Mouse (Mus musculus) liver, embryonic 13.5 days (tissue): ENCODE results near the gene Tnrc18. TPM values are rescaled to one million over a fixed set of nuclear protein-coding genes. Genes with fewer than 3 reads are reported as not detected.

ENCODE experiments used
- ATAC-seq: fragments of 200-750 bp; cut with Nextera tagmentation; 2 replicates; pipeline ENCODE4 v1.8.0; 2017; ENCODE audit warnings: low read depth, mild to moderate bottlenecking, moderate number of reproducible peaks, moderate library complexity
- DNase-seq: peaks from one replicate; pipeline ENCODE4 v3.0.0; 2022
- H3K27ac ChIP-seq: fragments of 300-500 bp; sonication (generic); 2 replicates; pipeline ENCODE4 v1.5.1; 2015; ENCODE audit warnings: moderate library complexity, mild to moderate bottlenecking, inconsistent platforms
- H3K27me3 ChIP-seq: fragments of 300-500 bp; sonication (generic); 2 replicates; pipeline ENCODE4 v1.6.1; 2015; ENCODE audit warnings: mild to moderate bottlenecking, inconsistent platforms
- H3K36me3 ChIP-seq: fragments of 300-500 bp; sonication (generic); 2 replicates; pipeline ENCODE4 v1.6.1; 2015; ENCODE audit warnings: mild to moderate bottlenecking, inconsistent platforms
- H3K4me1 ChIP-seq: fragments of 300-500 bp; sonication (generic); replicated peaks from 2 replicates; pipeline ENCODE4 v1.6.1; 2015; ENCODE audit warnings: inconsistent platforms
- H3K4me2 ChIP-seq: fragments of 300-500 bp; sonication (generic); 2 replicates; pipeline ENCODE4 v1.6.1; 2015; ENCODE audit warnings: inconsistent platforms, mild to moderate bottlenecking, moderate library complexity
- H3K4me3 ChIP-seq: fragments of 300-500 bp; sonication (generic); replicated peaks from 2 replicates; pipeline ENCODE4 v1.5.1; 2015; ENCODE audit warnings: mild to moderate bottlenecking, inconsistent platforms
- H3K9ac ChIP-seq: fragments of 300-500 bp; sonication (generic); 2 replicates; pipeline ENCODE4 v1.6.1; 2015; ENCODE audit warnings: mild to moderate bottlenecking, inconsistent platforms
- H3K9me3 ChIP-seq: fragments of 300-500 bp; sonication (generic); replicated peaks from 2 replicates; pipeline ENCODE4 v1.6.1; 2016; ENCODE audit warnings: inconsistent platforms
- WGBS: fragments of 180-500 bp; shearing (Covaris S2); methylation state at CpG from one replicate; pipeline ENCODE4 v1.1.7; 2015; ENCODE audit not compliant: insufficient replicate concordance; 5-methylcytosine and 5-hydroxymethylcytosine counted together
- polyA plus RNA-seq: library from polyadenylated mRNA; unstranded; fragments of >200 nt; fragmentation: Nextera tagmentation; extraction: Ambion mirVana; gene quantifications from 2 replicates; pipeline ENCODE4 v1.2.1, GENCODE M21; 2015

Tnrc18 gene
- polyA plus RNA-seq, 1 experiment from 2014 or later: 2.4 TPM

DNA sequence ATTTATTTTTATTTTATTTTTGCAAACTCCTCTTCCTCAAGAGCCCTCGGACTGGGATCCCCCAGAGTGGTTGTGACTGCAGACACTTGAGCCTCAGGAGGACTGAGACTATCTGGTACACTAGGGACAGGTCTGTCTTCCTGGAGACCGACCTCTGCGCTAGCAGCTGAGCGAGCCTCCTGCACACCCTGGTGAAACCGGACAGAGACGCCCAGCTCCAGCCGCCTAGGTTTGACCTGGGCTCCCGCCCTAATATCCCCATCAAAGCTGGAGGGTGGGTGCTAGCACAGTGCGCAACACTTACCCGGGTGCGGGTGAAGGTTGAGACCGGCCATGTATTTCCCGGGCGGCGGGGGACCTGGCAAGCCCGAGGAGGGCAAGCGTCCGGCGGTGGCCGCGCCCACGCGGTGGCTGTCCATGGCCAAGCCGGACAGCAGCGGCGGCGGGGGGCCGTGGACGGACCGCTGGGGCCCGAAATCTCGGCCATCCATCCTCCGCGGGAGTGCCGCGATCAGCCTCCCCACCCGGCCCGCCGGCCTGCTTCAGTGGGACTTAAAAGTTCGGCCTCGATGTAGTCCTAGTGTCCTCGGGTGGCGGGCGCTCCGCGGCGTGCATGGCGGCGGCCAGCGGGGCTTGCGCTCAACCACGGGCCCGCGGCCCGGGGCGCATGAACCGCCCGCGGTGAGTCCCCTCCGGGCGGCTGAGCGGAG is 2.6 kb downstream of the Tnrc18 start:
- Histone ChIP-seq H3K27ac (peak overlapping the region; percentile 91), H3K4me2 (peak overlapping the region; percentile 68), H3K4me3 (peak overlapping the region; percentile 64), H3K27me3 (peaks cover 100% of the 10 kb centered on the region), H3K4me1 (peaks cover 64% of the 10 kb centered on the region), H3K9ac (peak overlapping the region; percentile 77), H3K9me3 (no peaks in the 10 kb centered on the region), H3K36me3 (no peaks in the 10 kb centered on the region)
- DNase-seq (no peak), ATAC-seq (peak; percentile 14; the same call in 1 of the 2 replicates)
- under 1% methylated on average over 50 of the region's 62 CpGs for WGBS

GRCm38 (mm10) chr5:142814161-142814651 is 3.3 kb downstream of the Tnrc18 start:
- Histone ChIP-seq H3K9ac (peak overlapping the region; percentile 77), H3K27me3 (peaks cover 100% of the 10 kb centered on the region), H3K4me3 (peak overlapping the region; percentile 64), H3K36me3 (no peaks in the 10 kb centered on the region), H3K4me1 (peaks cover 64% of the 10 kb centered on the region), H3K9me3 (no peaks in the 10 kb centered on the region), H3K27ac (no peak overlapping the region; the same call in 1 of the 2 replicates), H3K4me2 (peak overlapping the region; percentile 68)
- WGBS: under 1% methylated on average over 22 of the region's 22 CpGs
- no peak for DNase-seq
- ATAC-seq: no peak

DNA sequence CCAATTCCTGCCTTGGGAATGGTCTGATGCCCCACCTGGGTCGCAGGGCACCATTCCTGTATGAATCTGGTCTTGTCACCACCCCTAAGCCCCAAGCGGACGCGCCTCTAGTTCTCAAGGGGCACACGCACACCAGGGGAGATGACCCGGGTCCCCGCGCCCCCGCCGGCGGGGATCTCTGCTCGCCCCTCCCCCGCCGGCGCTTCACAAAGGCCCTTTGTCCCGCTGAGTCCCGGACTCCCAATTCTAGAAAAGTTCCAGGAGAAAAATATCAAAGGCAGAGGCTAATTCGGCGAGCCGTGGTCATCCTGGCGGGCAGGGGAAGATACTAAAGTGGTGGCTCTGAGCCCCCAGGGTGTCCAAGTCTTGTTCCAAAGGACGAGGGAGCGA is 3.7 kb downstream of the Tnrc18 start:
- Histone ChIP-seq H3K4me1 (peaks cover 63% of the 10 kb centered on the region), H3K36me3 (no peaks in the 10 kb centered on the region), H3K9ac (peak overlapping the region; percentile 77), H3K27me3 (peaks cover 98% of the 10 kb centered on the region), H3K4me2 (peak overlapping the region; percentile 68), H3K4me3 (peak overlapping the region; percentile 64), H3K9me3 (no peaks in the 10 kb centered on the region), H3K27ac (no peak overlapping the region)
- ATAC-seq (no peak), DNase-seq (no peak)
- WGBS: 7% methylated on average over 23 of the region's 23 CpGs

- peak overlapping the region; percentile 68 for H3K4me2 ChIP-seq
- H3K36me3 ChIP-seq: no peaks in the 10 kb centered on the region
- H3K27me3 ChIP-seq: peaks cover 92% of the 10 kb centered on the region
- peak overlapping the region; percentile 64 for H3K4me3 ChIP-seq
- peaks cover 59% of the 10 kb centered on the region for H3K4me1 ChIP-seq
- no peaks in the 10 kb centered on the region for H3K9me3 ChIP-seq
- peak overlapping the region; percentile 77 for H3K9ac ChIP-seq
- 23% methylated on average over 18 of the region's 18 CpGs for WGBS
- DNase-seq (no peak), ATAC-seq (no peak)
- H3K27ac ChIP-seq: no peak overlapping the region
Measured at GRCm38 (mm10) chr5:142812976-142813721, 4.3 kb downstream of the Tnrc18 start.

GRCm38 (mm10) chr5:142812621-142812975 is 4.9 kb downstream of the Tnrc18 start:
- Histone ChIP-seq H3K9me3 (no peaks in the 10 kb centered on the region), H3K27ac (no peak overlapping the region), H3K36me3 (no peaks in the 10 kb centered on the region), H3K4me3 (0 out of 2 replicates have a peak overlapping the region, but pooled peaks have one; percentile 64), H3K27me3 (peaks cover 87% of the 10 kb centered on the region), H3K4me2 (peak overlapping the region; percentile 68), H3K4me1 (peaks cover 54% of the 10 kb centered on the region), H3K9ac (peak overlapping the region; percentile 77; the same call in 1 of the 2 replicates)
- no peak for ATAC-seq
- WGBS: 44% methylated on average over 8 of the region's 8 CpGs
- DNase-seq: no peak

- Histone ChIP-seq H3K4me1 (peaks cover 49% of the 10 kb centered on the region), H3K27me3 (peaks cover 80% of the 10 kb centered on the region), H3K27ac (no peak overlapping the region), H3K9me3 (no peaks in the 10 kb centered on the region), H3K4me2 (peak overlapping the region; percentile 14; the same call in 1 of the 2 replicates), H3K4me3 (no peak overlapping the region), H3K9ac (no peak overlapping the region), H3K36me3 (no peaks in the 10 kb centered on the region)
- DNase-seq (no peak), ATAC-seq (no peak)
- WGBS: 56% methylated on average over 8 of the region's 8 CpGs
Measured at GRCm38 (mm10) chr5:142811870-142812443, 5.5 kb downstream of the Tnrc18 start.

GRCm38 (mm10) chr5:142810710-142811599 is 6.5 kb downstream of the Tnrc18 start:
- WGBS: 62% methylated on average over 20 of the region's 20 CpGs
- H3K36me3 ChIP-seq: no peaks in the 10 kb centered on the region
- H3K9ac ChIP-seq: no peak overlapping the region
- H3K27ac ChIP-seq: peak overlapping the region; percentile 27
- H3K4me2 ChIP-seq: peak overlapping the region; percentile 14; the same call in 1 of the 2 replicates
- no peaks in the 10 kb centered on the region for H3K9me3 ChIP-seq
- no peak overlapping the region for H3K4me3 ChIP-seq
- H3K27me3 ChIP-seq: peaks cover 70% of the 10 kb centered on the region
- ATAC-seq (0 out of 2 replicates have a peak, but pooled peaks have one; percentile 20), DNase-seq (no peak)
- peaks cover 46% of the 10 kb centered on the region for H3K4me1 ChIP-seq

DNA sequence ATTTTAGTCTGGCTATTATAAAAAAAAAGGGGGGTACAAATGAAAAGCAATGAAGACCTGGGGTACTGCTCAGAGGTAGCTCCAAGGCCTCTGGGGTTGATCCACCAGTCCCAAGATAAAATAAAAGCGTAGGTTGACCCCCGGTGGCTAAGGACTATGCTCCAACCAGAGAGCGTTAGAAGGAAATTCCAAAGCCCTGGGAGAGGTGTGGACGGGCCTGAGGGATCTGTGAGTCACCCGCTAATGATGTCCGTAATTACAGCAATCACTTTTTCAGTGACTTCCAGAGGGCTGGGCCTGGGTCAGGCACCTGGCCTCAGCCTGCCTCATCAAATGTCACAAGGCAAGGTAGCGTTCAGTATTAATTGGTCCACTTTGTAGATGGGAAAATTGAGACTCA is 9.8 kb downstream of the Tnrc18 start:
- Histone ChIP-seq H3K27me3 (peaks cover 37% of the 10 kb centered on the region), H3K36me3 (no peaks in the 10 kb centered on the region), H3K4me2 (no peak overlapping the region), H3K4me3 (no peak overlapping the region), H3K27ac (no peak overlapping the region), H3K9ac (no peak overlapping the region), H3K4me1 (peaks cover 42% of the 10 kb centered on the region), H3K9me3 (no peaks in the 10 kb centered on the region)
- ATAC-seq (no peak), DNase-seq (no peak)
- 81% methylated on average over 7 of the region's 7 CpGs for WGBS

GRCm38 (mm10) chr5:142803746-142804145 is 13.7 kb downstream of the Tnrc18 start:
- H3K27ac ChIP-seq: peak overlapping the region; percentile 94
- no peaks in the 10 kb centered on the region for H3K36me3 ChIP-seq
- peaks cover 59% of the 10 kb centered on the region for H3K4me1 ChIP-seq
- no peak overlapping the region for H3K4me2 ChIP-seq
- no peak overlapping the region for H3K9ac ChIP-seq
- H3K4me3 ChIP-seq: no peak overlapping the region
- no peaks in the 10 kb centered on the region for H3K9me3 ChIP-seq
- ATAC-seq: no peak
- H3K27me3 ChIP-seq: no peaks in the 10 kb centered on the region
- WGBS: 78% methylated on average over 1 of the region's 1 CpGs
- DNase-seq: no peak

GRCm38 (mm10) chr5:142802884-142803283 is 14.6 kb downstream of the Tnrc18 start:
- peak overlapping the region; percentile 66 for H3K4me2 ChIP-seq
- H3K4me1 ChIP-seq: peaks cover 66% of the 10 kb centered on the region
- DNase-seq (peak; percentile 35), ATAC-seq (peak; percentile 77)
- no peaks in the 10 kb centered on the region for H3K9me3 ChIP-seq
- 61% methylated on average over 4 of the region's 4 CpGs for WGBS
- no peaks in the 10 kb centered on the region for H3K27me3 ChIP-seq
- peak overlapping the region; percentile 94 for H3K27ac ChIP-seq
- peak overlapping the region; percentile 43; the same call in 1 of the 2 replicates for H3K4me3 ChIP-seq
- H3K9ac ChIP-seq: peak overlapping the region; percentile 66; the same call in 1 of the 2 replicates
- H3K36me3 ChIP-seq: no peaks in the 10 kb centered on the region
